Comparison of ENCODE assay signal across 7 mouse cellular contexts in the genomic region with DNA sequence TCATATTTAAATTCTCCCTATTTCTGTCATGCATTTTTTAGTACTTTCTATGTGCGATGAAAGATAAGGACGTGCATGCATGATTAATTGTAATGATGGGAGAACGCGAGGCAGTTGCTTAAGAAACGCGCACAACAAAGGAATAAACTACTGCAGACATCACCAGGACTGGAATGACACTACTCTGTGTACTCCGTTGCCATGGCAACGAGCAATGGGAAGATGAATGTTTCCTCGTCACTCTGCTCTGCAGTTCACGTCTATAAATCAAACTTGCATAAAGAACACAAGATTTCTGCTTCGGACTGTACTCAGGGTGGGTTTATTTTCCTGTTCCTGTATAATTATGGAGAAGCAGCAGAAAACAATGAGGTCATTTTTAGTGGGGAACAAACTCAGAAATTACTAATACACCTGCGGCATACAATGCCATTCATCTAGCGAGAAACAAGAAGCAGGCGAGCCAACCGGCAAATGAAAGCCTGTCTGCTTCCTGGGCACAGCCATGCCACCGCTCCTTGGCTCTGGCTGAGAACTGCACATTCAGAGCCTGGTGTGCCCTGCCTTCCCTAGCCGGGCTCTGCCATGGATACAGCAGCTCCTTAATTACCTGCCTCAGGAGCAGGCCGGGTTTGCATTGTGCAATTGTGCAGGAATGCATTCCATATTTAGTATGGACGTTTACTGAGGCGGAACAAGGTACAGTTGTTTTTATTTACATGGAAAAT. TPM values are rescaled to one million over a fixed set of nuclear protein-coding genes. Genes with fewer than 3 reads are reported as not detected.
DNase-seq lines count a peak whose midpoint lies in the region; ATAC-seq and TF ChIP-seq lines count a peak whose summit lies in the region.

No protein-coding gene starts in this region.

- H3K9me3 ChIP-seq in embryonic facial prominence, embryonic 11.5 days (replicated peaks; ENCODE audit: control insufficient read depth, low read length), result no peaks in the 10 kb centered on the region
- H3K9me3 ChIP-seq in hindbrain, postnatal 0 days (ENCODE audit: low read length), result no peaks in the 10 kb centered on the region
- no peaks in the 10 kb centered on the region for H3K9me3 ChIP-seq in neural tube, embryonic 12.5 days

- H3K4me1 ChIP-seq in embryonic facial prominence, embryonic 11.5 days (ENCODE audit: control insufficient read depth, insufficient read depth, low read length), result no peaks in the 10 kb centered on the region
- no peaks in the 10 kb centered on the region; the same call in 1 of the 2 replicates for H3K4me1 ChIP-seq in hindbrain, postnatal 0 days (ENCODE audit: insufficient read depth, low read length)
- H3K4me1 ChIP-seq in neural tube, embryonic 12.5 days, result peaks cover 23% of the 10 kb centered on the region

- WGBS in embryonic facial prominence, embryonic 11.5 days, result 84% methylated on average over 20 of the region's 20 CpGs
- WGBS in hindbrain, postnatal 0 days, result 19% methylated on average over 20 of the region's 20 CpGs
- 41% methylated on average over 20 of the region's 20 CpGs for WGBS in neural tube, embryonic 12.5 days

- H3K9ac ChIP-seq in embryonic facial prominence, embryonic 11.5 days (replicated peaks; ENCODE audit: low read length), result no peak overlapping the region
- H3K9ac ChIP-seq in hindbrain, postnatal 0 days (replicated peaks; ENCODE audit: low read length), result no peak overlapping the region
- H3K9ac ChIP-seq in neural tube, embryonic 12.5 days, result no peak overlapping the region

- no peak for TF ChIP-seq CTCF in hindbrain, postnatal 0 days (IDR thresholded peaks at IDR 0.05; ENCODE audit: low read depth)

- intact Hi-C loops in left cerebral cortex, postnatal 10 days (cut with DNase I), result loop anchor here (5.0 to 10.0 kb wide), 3 partner anchors 274 to 739 kb away; a partner anchor contains a TSS

- H3K27me3 ChIP-seq in embryonic facial prominence, embryonic 11.5 days (ENCODE audit: control insufficient read depth, insufficient read depth, low read length), result no peaks in the 10 kb centered on the region
- no peaks in the 10 kb centered on the region for H3K27me3 ChIP-seq in hindbrain, postnatal 0 days (ENCODE audit: insufficient read depth, low read length)
- no peaks in the 10 kb centered on the region for H3K27me3 ChIP-seq in neural tube, embryonic 12.5 days (replicated peaks)

- H3K36me3 ChIP-seq in embryonic facial prominence, embryonic 11.5 days (replicated peaks; ENCODE audit: control insufficient read depth, insufficient read depth, low read depth, low read length), result no peaks in the 10 kb centered on the region
- H3K36me3 ChIP-seq in hindbrain, postnatal 0 days (ENCODE audit: insufficient read depth, low read length), result no peaks in the 10 kb centered on the region
- H3K36me3 ChIP-seq in neural tube, embryonic 12.5 days, result no peaks in the 10 kb centered on the region

- no peak for ATAC-seq in embryonic facial prominence, embryonic 11.5 days (replicated peaks; ENCODE audit: insufficient number of reproducible peaks, low FRiP score, low TSS enrichment, low read depth)
- peak; percentile 85 for ATAC-seq in hindbrain, postnatal 0 days
- ATAC-seq in neural tube, embryonic 12.5 days (ENCODE audit: low FRiP score, low read depth), result peak; percentile 84

- peak; percentile 16 for DNase-seq in ES-CJ7 (ENCODE audit: low read depth, low spot score)
- DNase-seq in adrenal gland, postnatal 14 days, result peak; percentile 56
- peak; percentile 61 for DNase-seq in embryonic facial prominence, embryonic 11.5 days (ENCODE audit: low spot score)
- DNase-seq in hindbrain, postnatal 0 days (ENCODE audit: low spot score), result peak; percentile 93
- peak; percentile 63 to 75 for DNase-seq in left cerebral cortex, postnatal 10 days (ENCODE audit: extremely low spot score in 1 of 2, low spot score in 2 of 2)
- no peak for DNase-seq in urinary bladder, adult 18-20 months (ENCODE audit: low spot score in 2 of 2)

- H3K4me2 ChIP-seq in embryonic facial prominence, embryonic 11.5 days (ENCODE audit: low read depth, low read length), result no peak overlapping the region
- H3K4me2 ChIP-seq in hindbrain, postnatal 0 days (ENCODE audit: low read depth, low read length), result peak overlapping the region; percentile 40
- H3K4me2 ChIP-seq in neural tube, embryonic 12.5 days (replicated peaks), result peak overlapping the region; percentile 41

- H3K27ac ChIP-seq in embryonic facial prominence, embryonic 11.5 days (replicated peaks; ENCODE audit: low read depth, low read length), result no peak overlapping the region
- H3K27ac ChIP-seq in hindbrain, postnatal 0 days, result peak overlapping the region; percentile 74
- H3K27ac ChIP-seq in neural tube, embryonic 12.5 days, result no peak overlapping the region

- no peak overlapping the region for H3K4me3 ChIP-seq in embryonic facial prominence, embryonic 11.5 days (ENCODE audit: low read depth, low read length)
- no peak overlapping the region for H3K4me3 ChIP-seq in hindbrain, postnatal 0 days (ENCODE audit: low read length)
- no peak overlapping the region for H3K4me3 ChIP-seq in neural tube, embryonic 12.5 days

RNA-seq across cellular contexts. Expression of a gene that starts 47.7 kb away (rescaled TPM):
- total RNA-seq in adrenal gland, postnatal 14 days (2021), result 0.96 and 1.1 TPM in 2 replicates
- polyA plus RNA-seq in embryonic facial prominence, embryonic 11.5 days (2014; fragmentation: Nextera tagmentation; extraction: Ambion mirVana), result 24.4 and 27.3 TPM in 2 replicates
- 4.7 and 4.8 TPM in 2 replicates for total RNA-seq in hindbrain, postnatal 0 days (2014; rRNA removed)
- 4.3 and 5.5 TPM in 2 replicates for polyA plus RNA-seq in hindbrain, postnatal 0 days (2015; fragmentation: Nextera tagmentation; extraction: Ambion mirVana)
- total RNA-seq in left cerebral cortex, postnatal 10 days (2021), result under 1 TPM; 0.49 to 0.73 TPM
- 11.2 and 11.6 TPM in 2 replicates for polyA plus RNA-seq in neural tube, embryonic 12.5 days (2016; fragmentation: Nextera tagmentation; extraction: Ambion mirVana)

RNA-seq across cellular contexts. Expression of a gene that starts 47.7 kb away (rescaled TPM):
- 12.8 and 16.5 TPM in 2 replicates for total RNA-seq in adrenal gland, postnatal 14 days (2021)
- 83.1 and 83.5 TPM in 2 replicates for polyA plus RNA-seq in embryonic facial prominence, embryonic 11.5 days (2014; fragmentation: Nextera tagmentation; extraction: Ambion mirVana)
- total RNA-seq in hindbrain, postnatal 0 days (2014; rRNA removed), result 14.2 and 14.6 TPM in 2 replicates
- 35.1 and 36.2 TPM in 2 replicates for polyA plus RNA-seq in hindbrain, postnatal 0 days (2015; fragmentation: Nextera tagmentation; extraction: Ambion mirVana)
- total RNA-seq in left cerebral cortex, postnatal 10 days (2021), result 10 to 100 TPM; 28.2 to 30.9 TPM
- 57.9 and 62.2 TPM in 2 replicates for polyA plus RNA-seq in neural tube, embryonic 12.5 days (2016; fragmentation: Nextera tagmentation; extraction: Ambion mirVana)

Comparison
In these comparisons a context has a peak if more than half of its experiments do, and no peak if none do; other contexts are left out.
1. DNase-seq: peak in ES-CJ7 (single experiment), adrenal gland, postnatal 14 days (single experiment), embryonic facial prominence, embryonic 11.5 days (single experiment), hindbrain, postnatal 0 days (single experiment) and left cerebral cortex, postnatal 10 days (2 of 2); none in urinary bladder, adult 18-20 months (0 of 2).